Mouse (Mus musculus): ENCODE measurements around the gene Mars2.

DNA sequence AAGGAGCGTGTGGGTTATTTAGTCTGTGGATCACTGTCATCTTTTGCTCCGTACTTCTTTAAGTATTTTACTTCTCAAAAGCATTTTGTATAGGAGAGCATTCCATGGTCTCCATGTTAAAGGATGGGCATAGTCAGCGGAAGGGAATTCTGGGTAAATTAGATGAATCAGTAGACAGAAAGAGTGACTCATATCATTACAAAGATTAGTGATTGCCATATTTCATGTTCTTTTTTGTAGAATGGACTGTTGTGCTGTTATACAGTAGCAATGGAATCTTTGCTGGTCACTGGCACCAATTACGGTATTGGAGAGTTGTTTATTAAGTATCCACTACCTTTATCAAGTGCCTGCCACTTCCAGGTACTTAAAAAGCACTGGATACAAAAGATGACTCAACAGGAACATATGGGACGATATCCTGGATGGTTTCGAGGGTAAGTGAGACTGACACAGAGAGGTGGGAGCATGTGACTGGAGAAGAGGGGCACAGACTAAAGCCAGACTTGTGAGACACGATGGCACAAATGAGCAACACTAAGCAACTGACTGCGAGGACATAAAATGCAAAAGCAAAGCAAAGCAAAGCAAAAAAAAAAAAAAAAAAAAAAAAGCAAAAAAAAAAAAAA is 8.6 kb upstream of the Mars2 start:
- TF ChIP-seq EP300 (optimal IDR thresholded peaks at IDR 0.05) (no peak), CTCF (IDR thresholded peaks at IDR 0.05; ENCODE audit: low read depth) (no peak)

Data from stomach, postnatal 0 days (tissue).